Mouse (Mus musculus): ENCODE data around the gene Hoxa10. TPM values are rescaled to one million over a fixed set of nuclear protein-coding genes. Genes with fewer than 3 reads are reported as not detected.
A peak's percentile ranks its signal among the peaks of the same experiment; 100 is the strongest.

Hoxa10 gene
- polyA plus RNA-seq, 1 experiment from 2014 or later, result 294 TPM

GRCm38 (mm10) chr6:52215070-52215469 lies 25.6 kb downstream of the Hoxa10 start:
- ATAC-seq (ENCODE audit: insufficient number of reproducible peaks, insufficient read depth, low FRiP score, low TSS enrichment, low read depth), result no peak
- no peaks in the 10 kb centered on the region for H3K36me3 ChIP-seq
- peak overlapping the region; percentile 89 for H3K4me3 ChIP-seq (replicated peaks)
- H3K9ac ChIP-seq (replicated peaks), result 0 out of 2 replicates have a peak overlapping the region, but pooled peaks have one; percentile 14
- WGBS, result 33% methylated on average over 3 of the region's 3 CpGs
- peak overlapping the region; percentile 96 for H3K4me2 ChIP-seq
- no peak overlapping the region for H3K27ac ChIP-seq
- peaks cover 6% of the 10 kb centered on the region for H3K27me3 ChIP-seq
- peaks cover 65% of the 10 kb centered on the region for H3K4me1 ChIP-seq (replicated peaks)
- H3K9me3 ChIP-seq, result no peaks in the 10 kb centered on the region

GRCm38 (mm10) chr6:52214271-52214670 lies 26.4 kb downstream of the Hoxa10 start:
- Histone ChIP-seq H3K9ac (replicated peaks) (no peak overlapping the region; the same call in 1 of the 2 replicates), H3K27me3 (peaks cover 13% of the 10 kb centered on the region), H3K36me3 (no peaks in the 10 kb centered on the region), H3K4me1 (replicated peaks) (peaks cover 66% of the 10 kb centered on the region), H3K4me3 (replicated peaks) (0 out of 2 replicates have a peak overlapping the region, but pooled peaks have one; percentile 79), H3K27ac (no peak overlapping the region), H3K9me3 (no peaks in the 10 kb centered on the region), H3K4me2 (peak overlapping the region; percentile 96)
- WGBS, result 26% methylated on average over 5 of the region's 5 CpGs
- no peak for ATAC-seq (ENCODE audit: insufficient number of reproducible peaks, insufficient read depth, low FRiP score, low TSS enrichment, low read depth)

GRCm38 (mm10) chr6:52213119-52213986 lies 27.3 kb downstream of the Hoxa10 start, which contains the start of the genes Hoxa3 and Gm28308:
TSS of gene Hoxa3 (minus strand) at chr6:52213336.
TSS of gene Gm28308 (minus strand) at chr6:52213339.
- 2% methylated on average over 38 of the region's 38 CpGs for WGBS
- Histone ChIP-seq H3K36me3 (no peaks in the 10 kb centered on the region), H3K27me3 (peaks cover 16% of the 10 kb centered on the region), H3K4me2 (peak within 1 kb of the TSS; percentile 96), H3K9ac (replicated peaks) (peak within 1 kb of the TSS; percentile 94), H3K9me3 (no peaks in the 10 kb centered on the region), H3K27ac (peak within 1 kb of the TSS; percentile 98), H3K4me1 (replicated peaks) (peaks cover 66% of the 10 kb centered on the region), H3K4me3 (replicated peaks) (peak within 1 kb of the TSS; percentile 79)
- no peak for ATAC-seq (ENCODE audit: insufficient number of reproducible peaks, insufficient read depth, low FRiP score, low TSS enrichment, low read depth)

GRCm38 (mm10) chr6:52212556-52213118 lies 28.0 kb downstream of the Hoxa10 start:
- Histone ChIP-seq H3K27ac (peak overlapping the region; percentile 98), H3K4me1 (replicated peaks) (peaks cover 66% of the 10 kb centered on the region), H3K27me3 (peaks cover 16% of the 10 kb centered on the region), H3K36me3 (no peaks in the 10 kb centered on the region), H3K9ac (replicated peaks) (peak overlapping the region; percentile 94), H3K4me3 (replicated peaks) (peak overlapping the region; percentile 79), H3K4me2 (peak overlapping the region; percentile 96), H3K9me3 (no peaks in the 10 kb centered on the region)
- under 1% methylated on average over 22 of the region's 22 CpGs for WGBS
- ATAC-seq (ENCODE audit: insufficient number of reproducible peaks, insufficient read depth, low FRiP score, low TSS enrichment, low read depth), result no peak

- H3K9me3 ChIP-seq, result no peaks in the 10 kb centered on the region
- H3K4me2 ChIP-seq, result peak overlapping the region; percentile 96
- H3K4me1 ChIP-seq (replicated peaks), result peaks cover 70% of the 10 kb centered on the region
- 0% methylated on average over 13 of the region's 13 CpGs for WGBS
- peaks cover 23% of the 10 kb centered on the region for H3K27me3 ChIP-seq
- H3K9ac ChIP-seq (replicated peaks), result peak overlapping the region; percentile 94
- no peaks in the 10 kb centered on the region for H3K36me3 ChIP-seq
- H3K27ac ChIP-seq, result peak overlapping the region; percentile 98
- no peak for ATAC-seq (ENCODE audit: insufficient number of reproducible peaks, insufficient read depth, low FRiP score, low TSS enrichment, low read depth)
- peak overlapping the region; percentile 79 for H3K4me3 ChIP-seq (replicated peaks)
These were observed 28.7 kb downstream of the Hoxa10 start for GRCm38 (mm10) chr6:52211961-52212360.

- H3K4me3 ChIP-seq (replicated peaks), result peak overlapping the region; percentile 79
- peak overlapping the region; percentile 96 for H3K4me2 ChIP-seq
- peaks cover 74% of the 10 kb centered on the region for H3K4me1 ChIP-seq (replicated peaks)
- ATAC-seq (ENCODE audit: insufficient number of reproducible peaks, insufficient read depth, low FRiP score, low TSS enrichment, low read depth), result peak; percentile 16; the same call in 1 of the 2 replicates
- peaks cover under 1% of the 10 kb centered on the region; the same call in 1 of the 2 replicates for H3K36me3 ChIP-seq
- peak overlapping the region; percentile 98 for H3K27ac ChIP-seq
- peak overlapping the region; percentile 94 for H3K9ac ChIP-seq (replicated peaks)
- H3K27me3 ChIP-seq, result peaks cover 26% of the 10 kb centered on the region
- no peaks in the 10 kb centered on the region for H3K9me3 ChIP-seq
- WGBS, result under 1% methylated on average over 37 of the region's 37 CpGs
These were observed 29.3 kb downstream of the Hoxa10 start for GRCm38 (mm10) chr6:52211170-52211935.

GRCm38 (mm10) chr6:52209685-52210046 lies 31.0 kb downstream of the Hoxa10 start:
- H3K27ac ChIP-seq, result peak overlapping the region; percentile 69
- WGBS, result 5% methylated on average over 12 of the region's 12 CpGs
- H3K36me3 ChIP-seq, result peaks cover 17% of the 10 kb centered on the region
- H3K9me3 ChIP-seq, result no peaks in the 10 kb centered on the region
- ATAC-seq (ENCODE audit: insufficient number of reproducible peaks, insufficient read depth, low FRiP score, low TSS enrichment, low read depth), result no peak
- peak overlapping the region; percentile 72 for H3K9ac ChIP-seq (replicated peaks)
- H3K4me1 ChIP-seq (replicated peaks), result peaks cover 74% of the 10 kb centered on the region
- H3K4me3 ChIP-seq (replicated peaks), result peak overlapping the region; percentile 79
- H3K27me3 ChIP-seq, result peaks cover 28% of the 10 kb centered on the region; the same call in 1 of the 2 replicates
- peak overlapping the region; percentile 96 for H3K4me2 ChIP-seq

GRCm38 (mm10) chr6:52208868-52209684 lies 31.6 kb downstream of the Hoxa10 start:
- peaks cover 74% of the 10 kb centered on the region for H3K4me1 ChIP-seq (replicated peaks)
- peak overlapping the region; percentile 96 for H3K4me2 ChIP-seq
- H3K9ac ChIP-seq (replicated peaks), result peak overlapping the region; percentile 72
- no peaks in the 10 kb centered on the region for H3K9me3 ChIP-seq
- peaks cover 17% of the 10 kb centered on the region for H3K36me3 ChIP-seq
- no peak for ATAC-seq (ENCODE audit: insufficient number of reproducible peaks, insufficient read depth, low FRiP score, low TSS enrichment, low read depth)
- 4% methylated on average over 18 of the region's 18 CpGs for WGBS
- peak overlapping the region; percentile 79 for H3K4me3 ChIP-seq (replicated peaks)
- peaks cover 28% of the 10 kb centered on the region; the same call in 1 of the 2 replicates for H3K27me3 ChIP-seq
- H3K27ac ChIP-seq, result peak overlapping the region; percentile 69

- Histone ChIP-seq H3K4me3 (replicated peaks) (peak within 1 kb of the TSS; percentile 79), H3K9ac (replicated peaks) (peak within 1 kb of the TSS; percentile 72), H3K36me3 (peaks cover 25% of the 10 kb centered on the region), H3K4me2 (peak within 1 kb of the TSS; percentile 96), H3K27ac (peak within 1 kb of the TSS; percentile 69), H3K9me3 (no peaks in the 10 kb centered on the region), H3K27me3 (peaks cover 33% of the 10 kb centered on the region; the same call in 1 of the 2 replicates), H3K4me1 (replicated peaks) (peaks cover 80% of the 10 kb centered on the region)
- ATAC-seq (ENCODE audit: insufficient number of reproducible peaks, insufficient read depth, low FRiP score, low TSS enrichment, low read depth), result no peak
- WGBS, result under 1% methylated on average over 45 of the region's 47 CpGs
These were observed 32.4 kb downstream of the Hoxa10 start, which contains the start of gene Hoxa6 for GRCm38 (mm10) chr6:52208072-52208867. TSS of gene Hoxa6 (minus strand) at chr6:52208722.

GRCm38 (mm10) chr6:52207684-52207976 lies 33.0 kb downstream of the Hoxa10 start:
- Histone ChIP-seq H3K9ac (replicated peaks) (peak overlapping the region; percentile 50; the same call in 1 of the 2 replicates), H3K27ac (no peak overlapping the region), H3K9me3 (no peaks in the 10 kb centered on the region), H3K4me1 (replicated peaks) (peaks cover 86% of the 10 kb centered on the region), H3K4me3 (replicated peaks) (peak overlapping the region; percentile 79), H3K4me2 (peak overlapping the region; percentile 96), H3K36me3 (peaks cover 28% of the 10 kb centered on the region), H3K27me3 (peaks cover 33% of the 10 kb centered on the region; the same call in 1 of the 2 replicates)
- ATAC-seq (ENCODE audit: insufficient number of reproducible peaks, insufficient read depth, low FRiP score, low TSS enrichment, low read depth), result no peak

All from limb, embryonic 12.5 days (tissue).